Mouse (Mus musculus): ENCODE measurements around the gene Nxf7. TPM values are rescaled to one million over a fixed set of nuclear protein-coding genes. Genes with fewer than 3 reads are reported as not detected.
"Not testable (repeated sequence)": the region's sequence is repeated elsewhere in the genome, so short reads cannot be mapped to it uniquely, and the experiment has no call there.

Gene Nxf7
- not detected in 2 replicates for total RNA-seq (2015; ENCODE audit: low replicate concordance)
- total RNA-seq (2017; ENCODE audit: low replicate concordance) = not detected in 2 replicates

DNA sequence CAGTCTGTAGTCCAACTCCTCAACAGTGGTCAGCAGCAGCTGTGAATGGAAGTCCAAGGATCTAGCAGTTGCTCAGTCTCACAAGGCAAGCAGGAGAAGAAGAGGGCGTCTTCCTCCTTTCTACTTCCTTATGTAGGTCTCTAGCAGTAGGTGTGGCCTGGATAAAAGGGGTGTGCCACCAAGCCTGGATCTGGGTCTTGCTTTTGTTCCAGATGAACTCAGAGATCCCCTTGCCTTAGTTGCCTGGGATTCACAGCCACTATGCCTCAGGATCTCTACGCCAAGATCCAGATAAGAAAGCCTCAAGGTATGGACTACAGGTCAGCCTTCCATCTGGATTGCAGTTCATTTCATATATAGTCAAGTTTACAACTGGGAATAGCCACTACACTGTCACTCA lies at the start of gene Nxf7:
TSS of gene Nxf7 (minus strand) at position 101 of the 400 bp plus-strand sequence.
- no peak for ATAC-seq (replicated peaks; ENCODE audit: low FRiP score, poor library complexity, severe bottlenecking)

DNA sequence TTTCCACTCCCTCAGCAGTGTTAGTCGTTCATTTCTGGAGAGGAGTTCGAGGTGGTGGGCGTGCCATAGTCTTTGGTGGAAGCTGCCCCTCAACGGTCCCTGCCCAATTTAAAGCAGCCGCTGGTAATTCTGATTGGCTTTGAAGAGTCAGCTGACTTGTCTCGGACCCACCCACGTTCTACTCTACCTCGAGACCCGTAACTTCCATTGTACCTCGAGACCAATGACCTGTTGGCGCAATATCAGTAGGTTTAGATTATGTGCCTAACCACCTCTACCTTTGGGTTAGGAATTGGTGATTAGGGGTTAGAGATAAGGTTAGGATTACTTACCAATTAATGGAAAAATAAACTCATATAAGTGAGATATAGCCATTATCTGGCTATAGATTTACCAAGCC lies 29.0 kb upstream of the Nxf7 start, which contains the start of gene Prame:
TSS of gene Prame (minus strand) at position 101 of the 400 bp plus-strand sequence.
- no peak for ATAC-seq (replicated peaks; ENCODE audit: low FRiP score, poor library complexity, severe bottlenecking)

DNA sequence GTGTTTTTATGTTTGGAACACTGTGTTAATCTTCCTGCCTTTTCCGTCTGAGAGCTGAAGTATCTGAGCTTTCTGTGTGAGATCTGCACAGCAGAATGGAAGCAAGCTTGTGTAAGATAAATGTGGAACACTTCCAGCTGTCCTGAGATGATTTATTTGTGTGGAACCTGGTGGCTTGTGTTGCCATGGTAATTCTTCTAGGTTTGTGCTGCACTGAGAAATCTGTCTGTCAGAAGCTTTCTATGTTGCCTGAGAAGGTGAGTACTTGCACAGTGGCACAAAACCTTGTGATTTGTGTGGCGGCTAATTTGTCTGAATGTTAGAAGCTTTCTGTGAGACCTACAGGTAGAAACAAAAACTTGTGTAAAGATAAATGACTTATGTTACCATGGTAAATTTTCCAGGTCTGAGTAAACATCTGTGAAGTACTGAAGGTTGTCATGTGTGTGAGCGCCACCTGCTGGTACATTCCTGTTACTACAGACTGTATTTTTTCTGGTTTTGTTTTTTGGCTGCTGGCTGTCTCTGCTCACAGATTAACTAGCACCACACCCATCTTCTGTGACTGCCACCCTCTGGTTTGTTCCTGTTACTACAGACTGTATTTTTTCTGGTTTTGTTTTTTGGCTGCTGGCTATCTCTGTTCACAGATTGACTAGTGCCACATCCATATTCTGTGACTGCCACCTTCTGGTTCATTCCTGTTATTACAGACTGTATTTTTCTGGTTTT lies 2.9 kb upstream of the Nxf7 start:
- ATAC-seq (replicated peaks; ENCODE audit: low FRiP score, poor library complexity, severe bottlenecking) = not testable (repeated sequence)

GRCm38 (mm10) chrX:135598096-135598495 lies 481 bp downstream of the Nxf7 start:
- ATAC-seq (replicated peaks; ENCODE audit: low FRiP score, poor library complexity, severe bottlenecking) = no peak

- no peak for ATAC-seq (replicated peaks; ENCODE audit: low FRiP score, poor library complexity, severe bottlenecking)
Measured at GRCm38 (mm10) chrX:135576412-135576811, 22.2 kb downstream of the Nxf7 start.

- ATAC-seq (replicated peaks; ENCODE audit: low FRiP score, poor library complexity, severe bottlenecking) = not testable (repeated sequence)
Measured at GRCm38 (mm10) chrX:135574958-135575628, 23.5 kb downstream of the Nxf7 start.

DNA sequence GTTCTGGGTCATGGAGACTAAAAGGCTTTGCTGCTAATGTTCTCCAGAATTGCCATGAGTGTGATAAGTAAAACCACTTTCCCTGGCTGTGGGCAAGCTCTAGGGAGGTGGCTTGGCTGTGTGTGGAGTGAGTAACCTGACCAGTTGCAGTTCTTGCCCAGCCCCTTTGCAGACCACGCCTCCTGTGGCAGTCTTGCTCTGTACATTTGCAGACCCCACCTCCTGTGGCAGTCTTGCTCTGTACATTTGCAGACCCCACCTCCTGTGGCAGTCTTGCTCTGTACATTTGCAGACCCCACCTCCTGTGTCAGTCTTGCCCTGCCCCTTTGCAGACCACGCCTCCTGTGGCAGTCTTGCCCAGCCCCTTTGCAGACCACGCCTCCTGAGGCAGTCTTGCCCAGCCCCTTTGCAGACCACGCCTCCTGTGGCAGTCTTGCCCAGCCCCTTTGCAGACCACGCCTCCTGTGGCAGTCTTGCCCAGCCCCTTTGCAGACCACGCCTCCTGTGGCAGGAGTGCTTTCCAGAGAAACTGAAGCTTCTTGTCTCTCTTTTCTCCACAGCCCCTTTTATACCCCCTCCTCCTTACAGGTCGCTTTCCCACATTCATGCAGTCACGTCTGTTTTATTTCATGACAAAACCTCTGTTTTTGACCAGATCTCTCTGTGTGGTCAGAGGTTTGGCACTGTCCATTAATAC lies 24.2 kb downstream of the Nxf7 start:
- ATAC-seq (replicated peaks; ENCODE audit: low FRiP score, poor library complexity, severe bottlenecking) = not testable (repeated sequence)

DNA sequence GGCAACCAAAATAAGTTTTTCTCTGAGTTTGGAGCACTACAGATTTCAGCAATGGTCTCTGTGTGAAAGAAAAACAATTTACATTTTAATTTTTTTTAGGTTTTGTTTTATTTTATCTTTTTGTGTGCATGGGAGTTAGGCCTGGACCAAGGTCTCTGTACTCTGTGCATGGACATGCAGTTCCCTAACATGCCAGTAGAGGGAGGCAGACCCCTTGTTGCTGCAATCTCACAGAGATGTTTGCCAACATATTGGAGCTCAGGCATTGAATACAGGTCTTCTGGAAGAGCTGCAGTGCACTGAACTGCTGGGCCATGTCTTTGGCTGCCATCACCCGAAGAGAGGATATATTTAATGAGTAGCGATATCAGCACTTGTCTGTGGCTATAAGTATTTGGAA lies 29.1 kb downstream of the Nxf7 start:
- ATAC-seq (replicated peaks; ENCODE audit: low FRiP score, poor library complexity, severe bottlenecking) = not testable (repeated sequence)

DNA sequence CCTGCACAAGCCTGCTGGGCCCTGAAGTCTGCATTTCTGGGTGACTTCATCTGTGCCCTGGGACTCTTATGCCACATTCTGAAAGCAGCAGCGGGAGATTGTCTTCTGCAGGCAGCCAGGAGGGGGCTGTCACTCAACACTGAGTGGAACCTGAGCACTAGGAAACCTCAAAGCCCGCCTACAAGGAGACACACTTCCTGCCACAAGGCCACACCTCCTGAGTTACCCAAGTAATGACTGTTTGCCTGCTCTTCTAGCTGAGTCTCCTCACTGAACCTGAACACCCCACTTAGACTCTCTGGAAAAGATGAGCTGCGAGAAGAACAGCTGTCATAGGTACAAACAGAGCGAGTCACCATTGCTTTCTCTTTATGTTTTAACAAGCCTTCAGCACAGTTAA lies 33.6 kb downstream of the Nxf7 start:
- ATAC-seq (replicated peaks; ENCODE audit: low FRiP score, poor library complexity, severe bottlenecking) = not testable (repeated sequence)

DNA sequence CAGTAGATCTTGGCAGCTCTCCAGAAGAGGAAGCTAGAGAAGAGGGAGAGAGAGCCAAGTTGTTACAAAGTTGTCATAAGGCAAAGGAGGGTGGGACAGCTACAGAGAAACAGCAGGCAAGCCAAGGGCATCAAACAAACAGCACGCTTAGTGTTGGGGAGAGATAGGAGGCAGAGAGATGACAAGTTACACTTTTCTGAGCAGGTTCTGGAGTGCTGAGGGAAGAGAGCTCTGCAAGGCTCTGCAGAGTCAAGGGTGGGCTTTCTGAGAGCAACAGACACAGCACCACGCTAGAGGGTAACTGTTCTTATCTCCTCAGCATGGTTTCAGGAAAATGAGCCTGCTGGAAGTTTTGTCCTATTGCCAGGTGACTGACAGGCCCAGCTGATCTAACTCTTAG lies 35.7 kb downstream of the Nxf7 start:
- no peak for ATAC-seq (replicated peaks; ENCODE audit: low FRiP score, poor library complexity, severe bottlenecking)

GRCm38 (mm10) chrX:135561693-135562092 lies 36.9 kb downstream of the Nxf7 start:
- not testable (repeated sequence) for ATAC-seq (replicated peaks; ENCODE audit: low FRiP score, poor library complexity, severe bottlenecking)

- ATAC-seq (replicated peaks; ENCODE audit: low FRiP score, poor library complexity, severe bottlenecking) = not testable (repeated sequence)
Measured at GRCm38 (mm10) chrX:135560933-135561332, 37.6 kb downstream of the Nxf7 start.

- not testable (repeated sequence) for ATAC-seq (replicated peaks; ENCODE audit: low FRiP score, poor library complexity, severe bottlenecking)
Measured at GRCm38 (mm10) chrX:135559665-135560064, 38.9 kb downstream of the Nxf7 start.

Other genes starting within 250 kb of the Nxf7 start
- not detected in 2 replicates for gene Gm5128, start 225.5 kb downstream of the Nxf7 start, total RNA-seq (2015; ENCODE audit: low replicate concordance)
- gene Gm5128, start 225.5 kb downstream of the Nxf7 start, total RNA-seq (2017; ENCODE audit: low replicate concordance) = not detected in 2 replicates
- not detected in 2 replicates for gene Gm7903, start 164.9 kb downstream of the Nxf7 start, total RNA-seq (2015; ENCODE audit: low replicate concordance)
- not detected in 2 replicates for gene Gm7903, start 164.9 kb downstream of the Nxf7 start, total RNA-seq (2017; ENCODE audit: low replicate concordance)
- gene AV320801, start 104.2 kb downstream of the Nxf7 start, total RNA-seq (2015; ENCODE audit: low replicate concordance) = not detected in 2 replicates
- gene AV320801, start 104.2 kb downstream of the Nxf7 start, total RNA-seq (2017; ENCODE audit: low replicate concordance) = not detected in 2 replicates
- not detected in 2 replicates for gene Prame, start 28.9 kb upstream of the Nxf7 start, total RNA-seq (2015; ENCODE audit: low replicate concordance)
- gene Prame, start 28.9 kb upstream of the Nxf7 start, total RNA-seq (2017; ENCODE audit: low replicate concordance) = not detected in 2 replicates
- not detected in 2 replicates for gene Tcp11x2, start 95.0 kb upstream of the Nxf7 start, total RNA-seq (2015; ENCODE audit: low replicate concordance)
- gene Tcp11x2, start 95.0 kb upstream of the Nxf7 start, total RNA-seq (2017; ENCODE audit: low replicate concordance) = not detected in 2 replicates
- not detected in 2 replicates for gene Tmsb15a, start 126.5 kb upstream of the Nxf7 start, total RNA-seq (2015; ENCODE audit: low replicate concordance)
- not detected in 2 replicates for gene Tmsb15a, start 126.5 kb upstream of the Nxf7 start, total RNA-seq (2017; ENCODE audit: low replicate concordance)
- 6.3 and 10.5 TPM in 2 replicates for gene Armcx5, start 144.0 kb upstream of the Nxf7 start, total RNA-seq (2015; ENCODE audit: low replicate concordance)
- 3.9 and 6.0 TPM in 2 replicates for gene Armcx5, start 144.0 kb upstream of the Nxf7 start, total RNA-seq (2017; ENCODE audit: low replicate concordance)
- gene Gprasp1, start 144.0 kb upstream of the Nxf7 start, total RNA-seq (2015; ENCODE audit: low replicate concordance) = 6.3 and 18.4 TPM in 2 replicates
- gene Gprasp1, start 144.0 kb upstream of the Nxf7 start, total RNA-seq (2017; ENCODE audit: low replicate concordance) = 6.2 and 6.5 TPM in 2 replicates
- gene Bhlhb9, start 198.8 kb upstream of the Nxf7 start, total RNA-seq (2015; ENCODE audit: low replicate concordance) = 0.72 and 15.1 TPM in 2 replicates
- gene Bhlhb9, start 198.8 kb upstream of the Nxf7 start, total RNA-seq (2017; ENCODE audit: low replicate concordance) = 0.08 and 5.4 TPM in 2 replicates
- gene Gprasp2, start 240.3 kb upstream of the Nxf7 start, total RNA-seq (2015; ENCODE audit: low replicate concordance) = not detected in 2 replicates
- not detected in 2 replicates for gene Gprasp2, start 240.3 kb upstream of the Nxf7 start, total RNA-seq (2017; ENCODE audit: low replicate concordance)

Data from erythroid progenitor cell, adult 5-6 weeks (primary cell).